Mouse (Mus musculus): ENCODE data around the gene Tnfsf12.
A peak's percentile ranks its signal among the peaks of the same experiment; 100 is the strongest.
"Not testable (repeated sequence)": the region's sequence is repeated elsewhere in the genome, so short reads cannot be mapped to it uniquely, and the experiment has no call there.

The Tnfsf12 gene

GRCm38 (mm10) chr11:69695361-69696181 lies at the start of gene Tnfsf12, which contains the start of gene Tnfsfm13:
TSS of gene Tnfsf12 (minus strand) at chr11:69695849.
TSS of gene Tnfsfm13 (minus strand) at chr11:69696098.
- peak; percentile 77 for DNase-seq

- DNase-seq: not testable (repeated sequence)
These were observed 35.8 kb upstream of the Tnfsf12 start for GRCm38 (mm10) chr11:69731408-69731807.

- no peak for DNase-seq
These were observed 33.4 kb upstream of the Tnfsf12 start for GRCm38 (mm10) chr11:69729063-69729462.

DNA sequence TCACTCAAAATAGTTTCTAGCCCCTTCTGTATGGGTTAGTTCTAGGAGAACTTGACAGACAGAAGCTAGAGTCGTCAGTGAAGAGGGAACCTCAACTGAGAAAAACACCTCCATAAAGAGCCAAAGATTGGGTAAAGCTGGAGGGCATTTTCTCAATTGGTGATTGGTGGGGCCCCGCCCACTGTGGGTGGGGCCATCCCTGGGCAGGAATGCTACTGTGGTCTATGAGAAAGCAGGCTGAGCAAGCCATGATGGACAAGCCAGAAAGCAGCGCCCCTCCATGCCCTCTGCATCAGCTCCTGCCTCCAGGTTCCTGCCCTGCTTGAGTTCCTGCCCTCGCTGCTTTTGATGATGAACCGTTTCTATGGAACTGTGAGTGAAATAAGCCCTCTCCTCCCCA lies 30.3 kb upstream of the Tnfsf12 start:
- DNase-seq: no peak

- no peak for DNase-seq
These were observed 27.4 kb upstream of the Tnfsf12 start for GRCm38 (mm10) chr11:69723074-69723473.

- no peak for DNase-seq
These were observed 25.2 kb upstream of the Tnfsf12 start for GRCm38 (mm10) chr11:69720852-69721251.

DNA sequence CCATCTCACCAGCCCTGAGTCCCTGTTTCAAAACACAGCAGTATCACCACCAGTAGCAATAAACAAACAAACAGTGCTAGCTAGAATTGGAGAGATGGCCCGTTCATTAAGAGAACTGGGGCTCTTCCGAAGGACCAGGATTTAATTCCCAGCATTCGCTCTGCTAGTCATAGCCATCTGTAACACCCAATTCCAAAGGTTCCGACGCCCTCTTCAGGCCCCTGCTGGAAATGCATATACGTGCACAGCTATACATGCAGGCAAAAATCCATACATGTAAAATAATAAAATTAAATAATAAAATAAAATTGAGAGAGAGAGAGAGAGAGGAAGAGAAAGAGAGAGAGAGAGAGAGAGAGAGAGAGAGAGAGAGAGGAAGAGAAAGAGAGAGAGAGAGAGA lies 23.8 kb upstream of the Tnfsf12 start:
- no peak for DNase-seq

GRCm38 (mm10) chr11:69718661-69719060 lies 23.0 kb upstream of the Tnfsf12 start:
- no peak for DNase-seq

GRCm38 (mm10) chr11:69716953-69717352 lies 21.3 kb upstream of the Tnfsf12 start:
- DNase-seq: no peak

GRCm38 (mm10) chr11:69715929-69716328 lies 20.3 kb upstream of the Tnfsf12 start:
- no peak for DNase-seq

DNA sequence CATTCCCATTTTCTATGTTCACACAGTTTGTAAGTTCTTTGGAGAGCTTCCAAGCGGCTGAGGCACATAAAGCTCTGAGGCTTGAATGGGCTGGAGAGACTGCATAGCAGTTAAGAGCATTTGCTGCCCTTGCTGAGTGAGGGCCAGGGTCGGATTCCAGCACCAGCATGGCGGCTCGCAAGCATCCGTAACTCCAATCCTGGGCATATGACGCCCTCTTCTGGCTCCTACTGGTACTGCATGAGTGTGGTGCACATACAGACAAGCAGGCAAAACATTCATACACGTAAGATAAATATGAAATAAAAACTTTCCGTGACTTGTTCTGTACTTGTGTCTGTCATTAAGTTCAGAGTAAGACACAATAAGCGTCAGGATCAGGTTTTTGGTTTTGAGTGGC lies 19.8 kb upstream of the Tnfsf12 start:
- DNase-seq: no peak

DNA sequence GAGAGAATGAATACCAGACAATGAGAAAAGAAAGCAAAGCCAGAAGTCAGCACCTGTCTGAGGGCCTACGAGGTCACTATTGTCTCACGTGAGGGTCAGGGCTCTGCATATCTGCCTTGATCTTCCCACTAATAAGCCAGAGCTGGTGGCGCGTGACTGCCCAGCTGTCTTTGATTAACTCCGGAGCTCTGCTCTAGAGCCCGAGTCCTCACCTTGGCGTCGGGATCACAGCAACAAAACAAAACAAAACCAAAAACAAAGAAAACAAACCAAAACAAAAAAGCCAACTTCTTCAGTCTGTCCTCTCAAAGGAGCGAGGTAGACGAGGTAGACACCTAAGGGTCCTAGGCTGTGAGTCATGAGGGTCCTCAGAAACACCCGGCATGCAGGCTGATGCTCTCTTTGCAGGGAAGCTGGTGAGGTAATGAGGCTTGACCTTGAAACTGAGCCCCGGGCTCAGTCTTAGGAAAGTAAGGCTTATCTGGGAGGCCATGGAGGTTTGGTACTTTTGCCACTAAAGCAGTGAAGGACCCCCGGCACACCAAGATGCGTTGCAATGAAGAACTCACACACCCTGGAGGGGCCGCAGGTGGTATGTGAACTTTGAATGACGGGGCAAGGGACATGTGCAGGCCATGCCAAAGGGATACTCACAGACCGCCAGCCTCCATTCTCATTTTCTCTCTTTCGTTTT lies 19.1 kb upstream of the Tnfsf12 start:
- no peak for DNase-seq

- DNase-seq: no peak
These were observed 17.5 kb upstream of the Tnfsf12 start for GRCm38 (mm10) chr11:69712954-69713672.

GRCm38 (mm10) chr11:69711082-69711481 lies 15.4 kb upstream of the Tnfsf12 start:
- DNase-seq: no peak

DNA sequence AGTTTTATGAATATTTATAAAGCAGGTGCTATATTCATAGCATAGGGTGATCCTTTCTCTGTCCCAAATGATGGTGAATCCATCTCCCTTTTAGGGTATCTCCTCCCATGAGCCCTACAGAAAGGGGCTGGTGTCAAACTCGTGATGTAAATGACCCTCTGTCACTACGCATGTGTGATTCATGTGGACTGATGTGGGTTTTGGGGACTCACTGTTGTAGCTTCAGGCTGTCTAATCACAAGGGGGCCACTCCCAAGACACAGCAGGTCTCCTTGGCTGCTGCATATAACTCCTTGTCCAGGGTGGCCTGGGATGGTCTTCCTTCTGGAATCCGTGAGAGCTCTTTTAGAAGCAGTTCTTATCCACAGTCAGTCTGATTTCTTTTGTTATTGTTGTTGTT lies 14.8 kb upstream of the Tnfsf12 start:
- DNase-seq: no peak

GRCm38 (mm10) chr11:69709554-69710446 lies 14.2 kb upstream of the Tnfsf12 start:
- DNase-seq: no peak

GRCm38 (mm10) chr11:69708614-69709265 lies 13.1 kb upstream of the Tnfsf12 start:
- DNase-seq: no peak

DNA sequence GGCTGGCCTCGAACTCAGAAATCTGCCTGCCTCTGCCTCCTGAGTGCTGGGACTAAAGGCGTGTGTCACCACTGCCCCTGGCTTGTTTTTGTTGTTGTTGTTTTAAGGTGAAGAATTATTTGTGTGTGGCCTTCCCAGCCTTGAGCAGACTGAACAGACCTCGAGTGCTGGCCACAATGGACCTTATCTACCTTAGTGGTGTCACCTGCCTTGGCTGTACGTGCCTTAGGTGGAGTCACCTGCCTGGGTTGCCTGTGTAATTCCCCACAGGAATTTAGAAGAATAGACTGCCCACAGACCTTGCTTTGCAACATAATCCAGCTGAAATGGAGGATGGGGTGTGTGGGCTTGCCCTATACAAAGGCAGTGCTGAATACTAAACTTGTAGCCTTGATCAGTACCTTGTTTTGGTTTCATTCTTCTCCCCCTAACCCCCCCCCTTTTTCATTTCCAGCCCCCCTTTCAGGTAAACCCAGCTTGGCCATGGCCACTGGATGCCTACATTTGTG lies 12.3 kb upstream of the Tnfsf12 start:
- no peak for DNase-seq

GRCm38 (mm10) chr11:69707480-69707847 lies 11.8 kb upstream of the Tnfsf12 start:
- DNase-seq: no peak

- DNase-seq: peak; percentile 98
These were observed 11.3 kb upstream of the Tnfsf12 start for GRCm38 (mm10) chr11:69706775-69707479.

DNA sequence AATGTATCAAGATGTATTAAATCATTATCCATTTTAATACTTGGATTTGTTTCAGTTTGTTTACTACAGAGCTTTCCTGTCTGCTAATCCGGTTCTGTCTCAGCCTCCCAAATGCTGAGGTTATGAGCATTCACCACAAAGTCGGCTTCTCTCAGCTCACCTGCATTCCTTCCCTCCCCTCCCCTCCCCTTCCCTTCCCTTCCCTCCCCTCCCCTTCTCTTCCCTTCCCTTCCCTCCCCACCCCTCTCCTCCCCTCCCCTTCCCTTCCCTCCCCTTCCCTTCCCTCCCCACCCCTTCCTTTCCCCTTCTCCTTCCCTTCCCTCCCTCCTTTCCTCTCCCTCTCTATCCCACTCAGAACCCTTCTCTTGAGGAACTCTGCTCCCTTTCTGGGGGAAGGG lies 9.0 kb upstream of the Tnfsf12 start:
- no peak for DNase-seq
